Mouse (Mus musculus) right cerebral cortex, postnatal 36 days (tissue): ENCODE measurements around the gene Gif.

Source experiments
- DNase-seq, 2 experiments: peaks; one replicate each; pipeline ENCODE4 v3.0.0; 2022; ENCODE audit warnings: low spot score in 2 of 2, mixed read lengths in 1 of 2

The Gif gene

GRCm38 (mm10) chr19:11747298-11747697 lies at the start of gene Gif:
Gene Gif (plus strand): TSS chr19:11747554.
- no peak for DNase-seq

GRCm38 (mm10) chr19:11698342-11698741 lies 49.0 kb upstream of the Gif start:
- DNase-seq = no peak

- no peak for DNase-seq
Measured at GRCm38 (mm10) chr19:11712451-11712850, 34.9 kb upstream of the Gif start.

GRCm38 (mm10) chr19:11720071-11720470 lies 27.3 kb upstream of the Gif start:
- DNase-seq = no peak

- no peak for DNase-seq
Measured at GRCm38 (mm10) chr19:11723870-11724269, 23.5 kb upstream of the Gif start.

- no peak for DNase-seq
Measured at GRCm38 (mm10) chr19:11724275-11724674, 23.1 kb upstream of the Gif start.

- DNase-seq = no peak
Measured at GRCm38 (mm10) chr19:11725915-11726314, 21.4 kb upstream of the Gif start.

- no peak for DNase-seq
Measured at GRCm38 (mm10) chr19:11727304-11727703, 20.1 kb upstream of the Gif start.

- DNase-seq = no peak
Measured at GRCm38 (mm10) chr19:11730278-11730677, 17.1 kb upstream of the Gif start.

- no peak for DNase-seq
Measured at GRCm38 (mm10) chr19:11736455-11736854, 10.9 kb upstream of the Gif start.

- no peak for DNase-seq
Measured at GRCm38 (mm10) chr19:11745680-11746079, 1.7 kb upstream of the Gif start.

- DNase-seq = no peak
Measured at GRCm38 (mm10) chr19:11765059-11765458, 17.7 kb downstream of the Gif start.

- DNase-seq = no peak
Measured at GRCm38 (mm10) chr19:11766413-11766812, 19.1 kb downstream of the Gif start.

- DNase-seq = no peak
Measured at GRCm38 (mm10) chr19:11768163-11768562, 20.8 kb downstream of the Gif start.

- no peak for DNase-seq
Measured at GRCm38 (mm10) chr19:11769257-11769920, 22.0 kb downstream of the Gif start.

GRCm38 (mm10) chr19:11770205-11770892 lies 23.0 kb downstream of the Gif start, which contains the start of gene Mrpl16:
Gene Mrpl16 (plus strand): TSS chr19:11770391.
- DNase-seq = peak; percentile 82 to 83

- DNase-seq = peak in 1 of 2 experiments; percentile 42
Measured at GRCm38 (mm10) chr19:11777191-11777865, 30.0 kb downstream of the Gif start.

GRCm38 (mm10) chr19:11785409-11786154 lies 38.2 kb downstream of the Gif start:
- DNase-seq = no peak

- no peak for DNase-seq
Measured at GRCm38 (mm10) chr19:11787826-11788225, 40.5 kb downstream of the Gif start.

GRCm38 (mm10) chr19:11788876-11789275 lies 41.5 kb downstream of the Gif start:
- no peak for DNase-seq

GRCm38 (mm10) chr19:11791825-11792224 lies 44.5 kb downstream of the Gif start:
- no peak for DNase-seq

GRCm38 (mm10) chr19:11793741-11794359 lies 46.5 kb downstream of the Gif start:
- no peak for DNase-seq
